Mouse (Mus musculus) heart, adult 2 months (tissue): ENCODE data around the gene Mipep.

Experiments used
- CTCF ChIP-seq: fragments of 200-600 bp; IDR thresholded peaks from 2 replicates; pipeline ENCODE4 v1.8.1; 2022; ENCODE audit warnings: antibody characterized with exemption, mild to moderate bottlenecking, moderate library complexity
- EP300 ChIP-seq: fragments of 200-500 bp; IDR thresholded peaks from 2 replicates; pipeline ENCODE4 v1.6.1; 2011; ENCODE audit warnings: low read depth, low read length, control low read depth; ENCODE audit not compliant: insufficient read depth
- POLR2A ChIP-seq: fragments of 200-500 bp; IDR thresholded peaks from 2 replicates; pipeline ENCODE4 v1.6.1; 2011; ENCODE audit warnings: mild to moderate bottlenecking, low read depth, low read length, control low read depth; ENCODE audit not compliant: insufficient read depth

GRCm38 (mm10) chr14:60841977-60842659 is 57.7 kb downstream of the Mipep start:
- no peak for TF ChIP-seq CTCF
- no peak for TF ChIP-seq EP300
- TF ChIP-seq POLR2A: no peak
